Mouse (Mus musculus) intestine, postnatal 0 days (tissue): ENCODE data around the gene Cmklr1. TPM values are rescaled to one million over a fixed set of nuclear protein-coding genes. Genes with fewer than 3 reads are reported as not detected.
A peak's percentile ranks its signal among the peaks of the same experiment; 100 is the strongest.

ENCODE experiments used
- ATAC-seq: fragments of 200-750 bp; cut with Nextera tagmentation; 2 replicates; pipeline ENCODE4 v1.8.0; 2017; ENCODE audit warnings: mild to moderate bottlenecking, moderate TSS enrichment, moderate library complexity
- H3K27ac ChIP-seq: fragments of 300-500 bp; sonication (generic); 2 replicates; pipeline ENCODE4 v1.5.1; 2014; ENCODE audit warnings: mild to moderate bottlenecking, low read depth, low read length, moderate library complexity
- H3K27me3 ChIP-seq: fragments of 300-500 bp; sonication (generic); replicated peaks from 2 replicates; pipeline ENCODE4 v1.6.1; 2014; ENCODE audit warnings: low read length, mixed read lengths; ENCODE audit not compliant: control insufficient read depth, insufficient read depth
- H3K36me3 ChIP-seq: fragments of 300-500 bp; sonication (generic); 2 replicates; pipeline ENCODE4 v1.6.1; 2014; ENCODE audit warnings: mild to moderate bottlenecking, moderate library complexity; ENCODE audit not compliant: control insufficient read depth, insufficient read depth
- H3K4me1 ChIP-seq: fragments of 300-500 bp; sonication (generic); replicated peaks from 2 replicates; pipeline ENCODE4 v1.6.1; 2014; ENCODE audit warnings: antibody characterized with exemption, low read length, mixed read lengths; ENCODE audit not compliant: control insufficient read depth, insufficient read depth
- H3K4me2 ChIP-seq: fragments of 300-500 bp; sonication (generic); replicated peaks from 2 replicates; pipeline ENCODE4 v1.6.1; 2014; ENCODE audit warnings: low read depth, mild to moderate bottlenecking, moderate library complexity
- H3K4me3 ChIP-seq: fragments of 300-500 bp; sonication (generic); 2 replicates; pipeline ENCODE4 v1.5.1; 2014; ENCODE audit warnings: low read depth, low read length
- H3K9ac ChIP-seq: fragments of 300-500 bp; sonication (generic); 2 replicates; pipeline ENCODE4 v1.6.1; 2014; ENCODE audit warnings: mild to moderate bottlenecking, low read depth, low read length
- H3K9me3 ChIP-seq: fragments of 300-500 bp; sonication (generic); 2 replicates; pipeline ENCODE4 v1.6.1; 2016; ENCODE audit warnings: mixed run types; ENCODE audit not compliant: control insufficient read depth
- CTCF ChIP-seq: sonication (generic); IDR thresholded peaks from 2 replicates; pipeline ENCODE4 v1.5.1; 2016; ENCODE audit warnings: low read depth, mild to moderate bottlenecking, control low read depth, antibody characterized with exemption, moderate library complexity
- WGBS: fragments of 180-500 bp; shearing (Covaris S2); extraction: QIAGEN DNeasy Blood & Tissue Kit; methylation state at CpG from one replicate; pipeline ENCODE4 v1.1.7; 2014; 5-methylcytosine and 5-hydroxymethylcytosine counted together
- polyA plus RNA-seq: library from polyadenylated mRNA; unstranded; fragments of >200 nt; fragmentation: Nextera tagmentation; extraction: Ambion mirVana; gene quantifications from 2 replicates; pipeline ENCODE4 v1.2.1, GENCODE M21; 2015

Gene Cmklr1
- polyA plus RNA-seq, 1 experiment from 2014 or later = 2.1 TPM

- no peak overlapping the region for H3K27ac ChIP-seq
- 78% methylated on average over 5 of the region's 5 CpGs for whole genome bisulfite sequencing
Observed at GRCm38 (mm10) chr5:113609891-113610290, 40.3 kb downstream of the Cmklr1 start.

GRCm38 (mm10) chr5:113608511-113608910 lies 41.7 kb downstream of the Cmklr1 start:
- Histone ChIP-seq H3K27me3 (no peaks in the 10 kb centered on the region), H3K36me3 (no peaks in the 10 kb centered on the region), H3K4me2 (no peak overlapping the region), H3K4me1 (no peaks in the 10 kb centered on the region), H3K27ac (no peak overlapping the region), H3K9ac (no peak overlapping the region), H3K9me3 (no peaks in the 10 kb centered on the region), H3K4me3 (no peak overlapping the region)
- 82% methylated on average over 8 of the region's 8 CpGs for WGBS
- no peak for TF ChIP-seq CTCF
- ATAC-seq = no peak

More at GRCm38 (mm10) chr5:113609891-113610290, 40.3 kb downstream of the Cmklr1 start:
- Histone ChIP-seq H3K4me1 (no peaks in the 10 kb centered on the region), H3K9me3 (no peaks in the 10 kb centered on the region), H3K9ac (no peak overlapping the region), H3K27me3 (no peaks in the 10 kb centered on the region), H3K4me3 (no peak overlapping the region), H3K36me3 (no peaks in the 10 kb centered on the region), H3K4me2 (no peak overlapping the region)
- no peak for ATAC-seq
- TF ChIP-seq CTCF = no peak

GRCm38 (mm10) chr5:113607941-113608431 lies 42.2 kb downstream of the Cmklr1 start:
- Histone ChIP-seq H3K9ac (no peak overlapping the region), H3K4me3 (no peak overlapping the region), H3K4me2 (no peak overlapping the region), H3K4me1 (no peaks in the 10 kb centered on the region), H3K27ac (peak overlapping the region; percentile 7; the same call in 1 of the 2 replicates), H3K36me3 (no peaks in the 10 kb centered on the region), H3K9me3 (no peaks in the 10 kb centered on the region), H3K27me3 (no peaks in the 10 kb centered on the region)
- no peak for ATAC-seq
- no peak for TF ChIP-seq CTCF
- WGBS = 18% methylated on average over 13 of the region's 13 CpGs

- H3K9ac ChIP-seq = no peak overlapping the region
- no peaks in the 10 kb centered on the region for H3K27me3 ChIP-seq
- no peak overlapping the region; the same call in 1 of the 2 replicates for H3K27ac ChIP-seq
- no peaks in the 10 kb centered on the region for H3K36me3 ChIP-seq
- H3K9me3 ChIP-seq = no peaks in the 10 kb centered on the region
- H3K4me1 ChIP-seq = no peaks in the 10 kb centered on the region
- WGBS = 75% methylated on average over 8 of the region's 8 CpGs
- peak; percentile 27; the same call in 1 of the 2 replicates for TF ChIP-seq CTCF
- H3K4me3 ChIP-seq = no peak overlapping the region
- no peak overlapping the region for H3K4me2 ChIP-seq
- ATAC-seq = no peak
Observed at GRCm38 (mm10) chr5:113606961-113607785, 43.1 kb downstream of the Cmklr1 start.

- ATAC-seq = no peak
- WGBS = 56% methylated on average over 3 of the region's 3 CpGs
Observed at GRCm38 (mm10) chr5:113606121-113606520, 44.1 kb downstream of the Cmklr1 start.

GRCm38 (mm10) chr5:113604758-113605157 lies 45.5 kb downstream of the Cmklr1 start:
- H3K4me1 ChIP-seq = no peaks in the 10 kb centered on the region
- ATAC-seq = no peak
- no peaks in the 10 kb centered on the region for H3K9me3 ChIP-seq
- no peaks in the 10 kb centered on the region for H3K27me3 ChIP-seq
- WGBS = 50% methylated on average over 4 of the region's 4 CpGs
- H3K27ac ChIP-seq = no peak overlapping the region
- H3K36me3 ChIP-seq = no peaks in the 10 kb centered on the region
- no peak for TF ChIP-seq CTCF
- no peak overlapping the region for H3K4me3 ChIP-seq
- no peak overlapping the region for H3K4me2 ChIP-seq
- no peak overlapping the region for H3K9ac ChIP-seq

More at GRCm38 (mm10) chr5:113606121-113606520, 44.1 kb downstream of the Cmklr1 start:
- TF ChIP-seq CTCF = no peak
- H3K27me3 ChIP-seq = no peaks in the 10 kb centered on the region
- H3K27ac ChIP-seq = no peak overlapping the region
- no peak overlapping the region for H3K9ac ChIP-seq
- no peaks in the 10 kb centered on the region for H3K4me1 ChIP-seq
- no peak overlapping the region for H3K4me3 ChIP-seq
- H3K4me2 ChIP-seq = no peak overlapping the region
- H3K9me3 ChIP-seq = no peaks in the 10 kb centered on the region
- no peaks in the 10 kb centered on the region for H3K36me3 ChIP-seq
